Mouse (Mus musculus) midbrain, postnatal 0 days (tissue): Measurements from ENCODE around the gene Dact3. TPM values are rescaled to one million over a fixed set of nuclear protein-coding genes. Genes with fewer than 3 reads are reported as not detected.

Experiments used
- ATAC-seq: fragments of 200-750 bp; cut with Nextera tagmentation; 2 replicates; pipeline ENCODE4 v1.8.0; 2017; ENCODE audit warnings: moderate number of reproducible peaks, mild to moderate bottlenecking, moderate TSS enrichment, moderate library complexity; ENCODE audit not compliant: low FRiP score
- DNase-seq: peaks from one replicate; pipeline ENCODE4 v3.0.0-alpha.2; 2015; ENCODE audit warnings: low spot score
- H3K27ac ChIP-seq: fragments of 300-500 bp; sonication (generic); 2 replicates; pipeline ENCODE4 v1.5.1; 2014; ENCODE audit warnings: low read depth, mild to moderate bottlenecking, low read length, mixed read lengths
- H3K27me3 ChIP-seq: fragments of 300-500 bp; sonication (generic); 2 replicates; pipeline ENCODE4 v1.6.1; 2014; ENCODE audit warnings: low read length, control low read depth, mixed read lengths; ENCODE audit not compliant: insufficient read depth
- H3K36me3 ChIP-seq: fragments of 300-500 bp; sonication (generic); 2 replicates; pipeline ENCODE4 v1.6.1; 2014; ENCODE audit warnings: low read length, control low read depth, mixed read lengths; ENCODE audit not compliant: insufficient read depth
- H3K4me1 ChIP-seq: fragments of 300-500 bp; sonication (generic); 2 replicates; pipeline ENCODE4 v1.6.1; 2014; ENCODE audit warnings: mild to moderate bottlenecking, control low read depth, antibody characterized with exemption, low read length, mixed read lengths; ENCODE audit not compliant: insufficient read depth
- H3K4me2 ChIP-seq: fragments of 300-500 bp; sonication (generic); 2 replicates; pipeline ENCODE4 v1.6.1; 2014; ENCODE audit warnings: low read depth, mild to moderate bottlenecking, low read length, mixed read lengths; ENCODE audit not compliant: poor library complexity, severe bottlenecking
- H3K4me3 ChIP-seq: fragments of 300-500 bp; sonication (generic); 2 replicates; pipeline ENCODE4 v1.5.1; 2014; ENCODE audit warnings: low read depth, mild to moderate bottlenecking, low read length, moderate library complexity
- H3K9ac ChIP-seq: fragments of 300-500 bp; sonication (generic); replicated peaks from 2 replicates; pipeline ENCODE4 v1.6.1; 2014; ENCODE audit warnings: mild to moderate bottlenecking, low read length, moderate library complexity, mixed read lengths; ENCODE audit not compliant: poor library complexity, severe bottlenecking
- H3K9me3 ChIP-seq: fragments of 300-500 bp; sonication (generic); 2 replicates; pipeline ENCODE4 v1.6.1; 2016; ENCODE audit warnings: low read length, control low read depth
- CTCF ChIP-seq: IDR thresholded peaks from 2 replicates; pipeline ENCODE4 v1.5.1; 2016; ENCODE audit warnings: antibody characterized with exemption, mild to moderate bottlenecking
- WGBS: fragments of 180-500 bp; shearing (Covaris S2); extraction: QIAGEN DNeasy Blood & Tissue Kit; methylation state at CpG from one replicate; pipeline ENCODE4 v1.1.7; 2014; 5-methylcytosine and 5-hydroxymethylcytosine counted together
- polyA plus RNA-seq: library from polyadenylated mRNA; unstranded; fragments of >200 nt; fragmentation: Nextera tagmentation; extraction: Ambion mirVana; gene quantifications from 2 replicates; pipeline ENCODE4 v1.2.1, GENCODE M21; 2015
- total RNA-seq: library from RNA; depleted of rRNA; stranded (reverse); fragments of >200 nt; gene quantifications from 2 replicates; pipeline ENCODE4 v1.2.3, GENCODE M21; 2014

The Dact3 gene
- total and polyA plus RNA-seq, 2 experiments from 2014 or later, result 7.5 to 107 TPM

DNA sequence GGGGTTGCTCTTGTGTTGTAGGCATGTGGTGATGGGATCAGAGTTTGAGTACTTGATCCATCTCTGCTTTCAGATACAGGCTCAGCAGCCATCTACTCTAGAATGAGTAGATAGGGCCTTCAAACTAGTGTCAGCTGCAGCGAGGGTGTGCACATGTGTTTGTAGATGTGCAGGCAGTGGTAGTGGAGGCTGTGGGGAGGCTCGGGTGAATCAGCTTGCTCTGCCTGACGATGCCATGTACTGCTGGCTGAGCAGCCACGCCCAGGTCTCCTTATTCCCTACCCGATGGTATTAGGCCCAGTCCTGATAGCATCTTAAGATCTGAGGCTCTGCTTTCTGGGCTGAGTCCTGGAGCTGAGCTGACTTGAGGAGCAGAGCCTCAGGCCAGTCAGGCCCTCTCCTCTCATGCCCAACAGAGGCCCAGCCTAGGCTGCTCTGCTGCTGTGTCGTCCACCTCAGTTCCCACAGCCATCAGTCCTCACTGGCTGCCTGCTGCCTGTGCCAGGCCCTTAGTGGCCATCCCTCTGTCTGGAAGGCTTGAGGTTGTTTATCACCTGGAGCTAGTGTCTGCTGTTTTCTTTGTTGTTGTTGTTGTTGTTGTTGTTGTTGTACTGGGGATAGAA, 36.2 kb upstream of the Dact3 start:
- no peaks in the 10 kb centered on the region for H3K27me3 ChIP-seq
- DNase-seq, result no peak
- no peak for TF ChIP-seq CTCF
- 82% methylated on average over 6 of the region's 6 CpGs for WGBS
- ATAC-seq, result no peak
- H3K9ac ChIP-seq, result no peak overlapping the region
- H3K9me3 ChIP-seq, result no peaks in the 10 kb centered on the region
- no peak overlapping the region for H3K4me2 ChIP-seq
- H3K36me3 ChIP-seq, result peaks cover 55% of the 10 kb centered on the region
- peaks cover 5% of the 10 kb centered on the region for H3K4me1 ChIP-seq
- H3K27ac ChIP-seq, result no peak overlapping the region
- no peak overlapping the region for H3K4me3 ChIP-seq

DNA sequence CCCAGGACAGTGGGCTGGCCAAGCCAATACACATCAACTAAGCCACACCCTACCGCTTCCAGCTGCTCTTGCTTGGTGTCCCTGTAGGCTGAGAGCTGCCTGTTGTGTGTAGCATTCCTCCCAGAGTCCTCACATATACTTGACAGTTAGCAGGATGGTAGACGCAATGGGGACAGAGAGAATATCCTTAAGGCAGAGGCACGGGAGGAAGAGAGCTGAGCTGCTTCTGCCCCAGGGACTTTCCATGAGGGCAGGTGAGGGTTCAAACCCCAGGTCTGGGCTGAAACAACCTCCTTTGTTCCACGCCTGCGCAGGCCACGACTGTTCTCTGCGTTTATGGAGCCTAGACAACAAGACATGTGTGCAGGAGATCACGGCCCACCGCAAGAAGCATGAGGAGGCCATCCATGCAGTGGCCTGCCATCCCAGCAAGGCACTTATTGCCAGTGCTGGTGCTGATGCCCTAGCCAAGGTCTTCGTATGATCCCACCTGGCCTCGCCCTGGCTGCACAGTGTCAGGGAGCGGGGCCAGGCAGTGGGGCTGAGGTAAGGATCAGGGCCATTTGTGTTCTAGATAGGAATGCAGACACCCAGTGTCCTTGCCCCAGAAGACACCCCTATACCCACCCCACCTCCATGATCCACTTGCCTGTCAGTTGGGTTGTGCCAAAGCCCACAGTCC, 35.5 kb upstream of the Dact3 start:
- no peak for DNase-seq

DNA sequence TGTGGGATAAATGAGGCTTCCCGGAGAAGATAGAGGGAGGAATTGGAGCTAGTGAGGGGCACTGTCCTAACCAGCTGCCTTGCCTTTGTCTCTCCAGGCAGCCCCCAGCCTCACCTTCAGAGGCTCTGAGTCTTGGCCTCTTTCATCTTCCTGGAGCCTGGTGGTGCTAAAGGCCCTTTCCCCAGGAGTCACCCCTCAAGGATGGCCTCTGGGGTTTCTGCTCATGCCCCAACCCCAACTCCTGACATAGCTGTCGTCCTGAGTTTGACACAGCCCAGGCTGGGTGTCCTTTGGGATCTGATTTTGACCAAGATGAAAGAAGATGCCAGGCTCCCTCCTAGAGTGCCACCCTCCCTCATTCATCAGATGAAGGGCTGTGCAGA, 35.0 kb upstream of the Dact3 start:
- Histone ChIP-seq H3K9me3 (no peaks in the 10 kb centered on the region), H3K27me3 (no peaks in the 10 kb centered on the region), H3K4me3 (no peak overlapping the region), H3K4me1 (peaks cover 11% of the 10 kb centered on the region), H3K9ac (no peak overlapping the region), H3K27ac (no peak overlapping the region), H3K4me2 (no peak overlapping the region), H3K36me3 (peaks cover 45% of the 10 kb centered on the region)
- TF ChIP-seq CTCF, result no peak
- ATAC-seq (no peak), DNase-seq (no peak)
- 80% methylated on average over 2 of the region's 2 CpGs for WGBS

More for the DNA sequence above, 35.5 kb upstream of the Dact3 start:
- Histone ChIP-seq H3K4me1 (peaks cover 11% of the 10 kb centered on the region), H3K9ac (no peak overlapping the region), H3K4me3 (no peak overlapping the region), H3K4me2 (no peak overlapping the region), H3K36me3 (peaks cover 49% of the 10 kb centered on the region), H3K27ac (no peak overlapping the region), H3K27me3 (no peaks in the 10 kb centered on the region), H3K9me3 (no peaks in the 10 kb centered on the region)
- 97% methylated on average over 12 of the region's 12 CpGs for WGBS
- no peak for TF ChIP-seq CTCF
- ATAC-seq, result no peak

DNA sequence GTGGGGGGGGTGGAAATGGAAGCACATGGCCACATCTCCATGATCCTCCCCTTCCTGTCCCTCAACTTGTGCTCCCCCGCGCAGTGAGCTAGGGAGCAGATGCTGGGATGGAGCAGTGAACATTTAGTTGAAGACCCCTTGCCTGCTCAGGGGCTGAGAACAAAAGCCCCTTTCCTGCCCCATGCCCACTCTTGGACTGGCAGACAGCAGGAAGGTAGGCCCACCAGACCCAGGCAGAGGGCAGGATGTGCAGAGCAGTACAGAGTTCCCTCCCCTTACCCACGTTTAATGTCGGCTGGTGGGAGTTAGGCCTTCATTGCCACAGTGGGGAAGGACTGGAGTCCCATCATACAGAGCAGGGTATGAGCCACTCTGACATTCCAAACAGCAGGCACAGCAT, 34.0 kb upstream of the Dact3 start:
- 0 out of 2 replicates have a peak overlapping the region, but pooled peaks have one; percentile 43 for H3K27ac ChIP-seq
- no peak overlapping the region for H3K4me3 ChIP-seq
- H3K4me2 ChIP-seq, result no peak overlapping the region
- peaks cover 14% of the 10 kb centered on the region for H3K4me1 ChIP-seq
- 83% methylated on average over 4 of the region's 4 CpGs for WGBS
- TF ChIP-seq CTCF, result no peak
- peaks cover 44% of the 10 kb centered on the region for H3K36me3 ChIP-seq
- H3K9ac ChIP-seq, result no peak overlapping the region
- H3K9me3 ChIP-seq, result no peaks in the 10 kb centered on the region
- ATAC-seq (no peak), DNase-seq (no peak)
- H3K27me3 ChIP-seq, result no peaks in the 10 kb centered on the region

DNA sequence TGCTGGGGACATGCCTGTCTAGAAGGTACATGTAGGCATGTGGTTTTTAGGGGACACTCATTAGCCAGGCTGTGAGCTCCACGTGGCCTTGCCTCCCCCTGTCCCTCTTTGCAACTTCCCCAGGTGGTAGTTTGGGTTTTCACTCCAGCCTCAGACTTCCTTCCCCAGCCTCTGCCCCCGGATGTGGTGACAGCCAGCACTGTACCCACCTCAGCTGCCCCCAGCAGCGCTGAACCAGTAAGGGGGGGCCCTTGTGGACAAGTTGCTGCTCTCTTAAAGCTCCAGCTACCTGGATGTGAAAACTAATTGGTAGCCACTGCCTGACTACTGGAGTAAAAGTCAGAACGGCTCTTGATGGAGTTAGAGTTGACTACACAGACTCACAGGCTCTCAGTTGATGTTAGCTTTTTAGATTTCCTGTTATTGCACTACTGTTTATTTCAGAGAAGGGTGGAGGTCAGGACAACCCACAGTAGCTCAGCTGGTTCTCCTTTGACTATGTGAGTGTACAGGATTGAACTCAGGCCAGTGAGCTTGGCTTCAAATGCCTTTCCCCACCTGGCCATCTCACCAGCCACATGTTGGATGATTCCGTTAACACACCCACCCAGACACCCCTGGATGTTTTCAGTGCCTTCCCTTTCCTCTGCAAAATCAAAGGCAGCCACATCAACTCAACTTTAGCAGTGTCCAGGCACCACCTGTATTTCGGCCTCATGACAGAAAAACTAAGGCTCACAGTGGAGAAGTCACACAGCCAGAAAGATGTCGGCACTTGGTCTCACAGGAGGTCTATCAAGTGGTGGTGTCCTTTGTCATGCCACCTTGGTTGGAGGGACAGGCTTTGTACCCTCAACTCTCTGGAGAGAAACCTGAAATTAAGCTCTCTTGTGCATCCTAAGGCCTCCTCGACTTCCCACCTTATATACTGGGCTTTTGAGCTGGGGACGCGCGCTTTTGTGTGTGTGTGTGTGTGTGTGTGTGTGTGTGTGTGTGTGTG, 33.3 kb upstream of the Dact3 start:
- H3K9me3 ChIP-seq, result no peaks in the 10 kb centered on the region
- peak overlapping the region; percentile 56; the same call in 1 of the 2 replicates for H3K4me3 ChIP-seq
- H3K36me3 ChIP-seq, result peaks cover 41% of the 10 kb centered on the region
- no peak overlapping the region for H3K9ac ChIP-seq
- ATAC-seq (no peak), DNase-seq (no peak)
- TF ChIP-seq CTCF, result no peak
- peak overlapping the region; percentile 95 for H3K4me2 ChIP-seq
- 46% methylated on average over 11 of the region's 11 CpGs for WGBS
- H3K4me1 ChIP-seq, result peaks cover 14% of the 10 kb centered on the region
- H3K27ac ChIP-seq, result peak overlapping the region; percentile 43
- H3K27me3 ChIP-seq, result no peaks in the 10 kb centered on the region
